Comparison of ENCODE assay signal across 8 mouse cellular contexts in genomic region chr17:15377901-15378300, GRCm38 (mm10). TPM values are rescaled to one million over a fixed set of nuclear protein-coding genes. Genes with fewer than 3 reads are reported as not detected.
DNase-seq lines count a peak whose midpoint lies in the region; ATAC-seq and TF ChIP-seq lines count a peak whose summit lies in the region.

No protein-coding gene starts in this region.

- TF ChIP-seq CTCF in C2C12 (IDR thresholded peaks at IDR 0.05; ENCODE audit: control insufficient read depth, insufficient read depth, insufficient read length) = peak; percentile 2

- no peak overlapping the region for H3K4me3 ChIP-seq in C2C12 (ENCODE audit: insufficient read depth, poor library complexity, severe bottlenecking)
- no peak overlapping the region for H3K4me3 ChIP-seq in embryonic facial prominence, embryonic 14.5 days (ENCODE audit: low read depth, low read length)
- 0 out of 2 replicates have a peak overlapping the region, but pooled peaks have one; percentile 85 for H3K4me3 ChIP-seq in hindbrain, embryonic 13.5 days
- H3K4me3 ChIP-seq in midbrain, embryonic 10.5 days = peak overlapping the region; percentile 88

- no peak overlapping the region for H3K4me2 ChIP-seq in embryonic facial prominence, embryonic 14.5 days (ENCODE audit: low read depth, low read length)
- H3K4me2 ChIP-seq in hindbrain, embryonic 13.5 days = peak overlapping the region; percentile 88

- H3K27me3 ChIP-seq in C2C12 (ENCODE audit: control insufficient read depth, insufficient read depth, insufficient read length) = peaks cover 5% of the 10 kb centered on the region
- H3K27me3 ChIP-seq in embryonic facial prominence, embryonic 14.5 days (replicated peaks; ENCODE audit: control insufficient read depth, insufficient read depth, low read length) = peaks cover 91% of the 10 kb centered on the region
- H3K27me3 ChIP-seq in hindbrain, embryonic 13.5 days = peaks cover 4% of the 10 kb centered on the region
- H3K27me3 ChIP-seq in midbrain, embryonic 10.5 days (ENCODE audit: low read depth, poor library complexity, severe bottlenecking) = peaks cover 93% of the 10 kb centered on the region

- no peaks in the 10 kb centered on the region for H3K79me3 ChIP-seq in C2C12 (ENCODE audit: low read depth)

- no peaks in the 10 kb centered on the region for H3K9me3 ChIP-seq in embryonic facial prominence, embryonic 14.5 days (ENCODE audit: control insufficient read depth, low read length)
- H3K9me3 ChIP-seq in hindbrain, embryonic 13.5 days = no peaks in the 10 kb centered on the region
- no peaks in the 10 kb centered on the region for H3K9me3 ChIP-seq in midbrain, embryonic 10.5 days (replicated peaks)

- no peaks in the 10 kb centered on the region for H3K36me3 ChIP-seq in C2C12 (ENCODE audit: control insufficient read depth, insufficient read depth)
- H3K36me3 ChIP-seq in embryonic facial prominence, embryonic 14.5 days (ENCODE audit: control insufficient read depth, insufficient read depth, low read length) = no peaks in the 10 kb centered on the region
- no peaks in the 10 kb centered on the region for H3K36me3 ChIP-seq in hindbrain, embryonic 13.5 days
- H3K36me3 ChIP-seq in midbrain, embryonic 10.5 days = peaks cover 20% of the 10 kb centered on the region

- H3ac ChIP-seq in C2C12 (ENCODE audit: control insufficient read depth, insufficient read length, low read depth) = no peak overlapping the region

- no peak overlapping the region for H3K27ac ChIP-seq in embryonic facial prominence, embryonic 14.5 days (replicated peaks; ENCODE audit: low read depth, low read length)
- H3K27ac ChIP-seq in hindbrain, embryonic 13.5 days = peak overlapping the region; percentile 99
- H3K27ac ChIP-seq in midbrain, embryonic 10.5 days (replicated peaks) = peak overlapping the region; percentile 97

- H3K9ac ChIP-seq in embryonic facial prominence, embryonic 14.5 days (ENCODE audit: low read depth, low read length) = no peak overlapping the region
- H3K9ac ChIP-seq in hindbrain, embryonic 13.5 days = peak overlapping the region; percentile 97; the same call in 1 of the 2 replicates

- DNase-seq in cerebellum, postnatal 10 days = peak; percentile 32 to 48
- no peak for DNase-seq in cerebellum, adult 11-12 months
- peak; percentile 83 for DNase-seq in embryonic facial prominence, embryonic 14.5 days (ENCODE audit: low spot score)
- DNase-seq in midbrain, embryonic 10.5 days (ENCODE audit: low spot score) = peak; percentile 31
- no peak for DNase-seq in thymus, postnatal 14 days

- no peak for ATAC-seq in embryonic facial prominence, embryonic 14.5 days (ENCODE audit: low read depth)
- no peak for ATAC-seq in hindbrain, embryonic 13.5 days (ENCODE audit: low FRiP score)
- no peak for ATAC-seq in megakaryocyte progenitor cell, adult 5-6 weeks (replicated peaks; ENCODE audit: poor library complexity)

- H3K79me2 ChIP-seq in C2C12 (ENCODE audit: control insufficient read depth, insufficient read depth) = no peaks in the 10 kb centered on the region

- 0% methylated on average over 1 of the region's 1 CpGs for WGBS in embryonic facial prominence, embryonic 14.5 days
- WGBS in hindbrain, embryonic 13.5 days = 0% methylated on average over 1 of the region's 1 CpGs
- 0% methylated on average over 1 of the region's 1 CpGs for whole genome bisulfite sequencing in midbrain, embryonic 10.5 days

- H3K4me1 ChIP-seq in embryonic facial prominence, embryonic 14.5 days (ENCODE audit: control insufficient read depth, insufficient read depth, low read length) = peaks cover 23% of the 10 kb centered on the region
- peaks cover 76% of the 10 kb centered on the region for H3K4me1 ChIP-seq in hindbrain, embryonic 13.5 days (replicated peaks)
- H3K4me1 ChIP-seq in midbrain, embryonic 10.5 days = peaks cover 98% of the 10 kb centered on the region

TF ChIP-seq in C2C12, 6 proteins besides CTCF, POLR2A, EP300 and RAD21:
- TF ChIP-seq CEBPB (IDR thresholded peaks at IDR 0.05; ENCODE audit: low read depth) = no peak
- no peak for TF ChIP-seq MYOG (IDR thresholded peaks at IDR 0.05; ENCODE audit: control insufficient read depth, extremely low read depth, insufficient read length)
- TF ChIP-seq MAX (IDR thresholded peaks at IDR 0.05) = no peak
- no peak for TF ChIP-seq USF1 (IDR thresholded peaks at IDR 0.05; ENCODE audit: low read depth)
- TF ChIP-seq FOSL1 (IDR thresholded peaks at IDR 0.05; ENCODE audit: insufficient read depth, low read length, poor library complexity, severe bottlenecking) = no peak
- no peak for TF ChIP-seq MYOD1 (IDR thresholded peaks at IDR 0.05; ENCODE audit: control insufficient read depth, insufficient read length, low read depth)

RNA-seq across cellular contexts. Expression of gene Dll1, which starts 1.2 kb away (rescaled TPM):
- 2.2 TPM for polyA plus RNA-seq in C2C12 (2012; fragmentation: generic; extraction: Trizol)
- 8.4 and 8.7 TPM in 2 replicates for polyA plus RNA-seq in embryonic facial prominence, embryonic 14.5 days (2014; fragmentation: Nextera tagmentation; extraction: Ambion mirVana)
- polyA plus RNA-seq in hindbrain, embryonic 13.5 days (2015; fragmentation: Nextera tagmentation; extraction: Ambion mirVana) = 27.1 and 29.7 TPM in 2 replicates
- 68.1 and 80.9 TPM in 2 replicates for polyA plus RNA-seq in midbrain, embryonic 10.5 days (2016; fragmentation: Nextera tagmentation; extraction: Ambion mirVana)
- total RNA-seq in megakaryocyte progenitor cell, adult 5-6 weeks (2015) = not detected in 2 replicates
- total RNA-seq in megakaryocyte progenitor cell, adult 5-6 weeks (2017) = 0.24 TPM in 1 of 2 replicates, not detected in the other

RNA-seq across cellular contexts. Expression of gene Fam120b, which starts 18.1 kb away (rescaled TPM):
- polyA plus RNA-seq in C2C12 (2012; fragmentation: generic; extraction: Trizol) = 7.4 TPM
- polyA plus RNA-seq in embryonic facial prominence, embryonic 14.5 days (2014; fragmentation: Nextera tagmentation; extraction: Ambion mirVana) = 23.1 and 24.7 TPM in 2 replicates
- polyA plus RNA-seq in hindbrain, embryonic 13.5 days (2015; fragmentation: Nextera tagmentation; extraction: Ambion mirVana) = 44.4 and 47.0 TPM in 2 replicates
- polyA plus RNA-seq in midbrain, embryonic 10.5 days (2016; fragmentation: Nextera tagmentation; extraction: Ambion mirVana) = 27.4 and 34.7 TPM in 2 replicates
- 9.7 and 13.1 TPM in 2 replicates for total RNA-seq in megakaryocyte progenitor cell, adult 5-6 weeks (2015)
- 12.2 and 13.4 TPM in 2 replicates for total RNA-seq in megakaryocyte progenitor cell, adult 5-6 weeks (2017)

Comparison
In these comparisons a context has a peak if more than half of its experiments do, and no peak if none do; other contexts are left out.
1. DNase-seq: peak in cerebellum, postnatal 10 days (2 of 2), embryonic facial prominence, embryonic 14.5 days (single experiment) and midbrain, embryonic 10.5 days (single experiment); none in cerebellum, adult 11-12 months (single experiment) and thymus, postnatal 14 days (single experiment).
2. H3K4me3 ChIP-seq: peak in hindbrain, embryonic 13.5 days (single experiment) and midbrain, embryonic 10.5 days (single experiment); none in C2C12 (single experiment) and embryonic facial prominence, embryonic 14.5 days (single experiment).